Mouse (Mus musculus): ENCODE data around the gene Ide. TPM values are rescaled to one million over a fixed set of nuclear protein-coding genes. Genes with fewer than 3 reads are reported as not detected.
"Not testable (repeated sequence)": the region's sequence is repeated elsewhere in the genome, so short reads cannot be mapped to it uniquely, and the experiment has no call there.

The Ide gene
- polyA plus RNA-seq, 1 experiment, result 4.4 TPM

DNA sequence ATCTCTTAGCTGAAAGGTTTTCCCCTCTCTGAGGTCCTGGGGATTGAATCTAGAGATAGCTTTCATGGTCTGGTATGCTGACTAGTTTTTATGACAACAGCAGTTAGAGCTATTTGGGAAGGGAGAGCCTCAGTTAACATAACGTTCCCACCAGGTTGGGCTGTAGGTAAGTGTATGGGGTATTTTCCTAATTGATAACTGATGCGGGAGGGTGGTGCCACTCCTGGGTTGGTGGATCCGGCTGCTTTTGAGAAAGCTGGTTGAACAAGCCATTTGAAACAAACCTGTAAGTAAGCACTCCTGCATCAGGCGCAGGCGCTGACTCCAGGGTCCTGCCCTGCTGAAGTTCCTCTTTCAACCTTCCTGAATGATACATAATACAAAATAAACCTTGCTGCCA lies 100.3 kb downstream of the Ide start:
- Histone ChIP-seq H3K27me3 (replicated peaks) (peaks cover 44% of the 10 kb centered on the region), H3K4me1 (peaks cover 30% of the 10 kb centered on the region), H3K9me3 (peaks cover 9% of the 10 kb centered on the region), H3K4me3 (replicated peaks) (no peak overlapping the region), H3K36me3 (replicated peaks; ENCODE audit: low read length) (no peaks in the 10 kb centered on the region)
- TF ChIP-seq GATA1 (IDR thresholded peaks at IDR 0.05; ENCODE audit: borderline replicate concordance, low read length) (no peak), FLI1 (IDR thresholded peaks at IDR 0.05; ENCODE audit: low read length) (no peak)

DNA sequence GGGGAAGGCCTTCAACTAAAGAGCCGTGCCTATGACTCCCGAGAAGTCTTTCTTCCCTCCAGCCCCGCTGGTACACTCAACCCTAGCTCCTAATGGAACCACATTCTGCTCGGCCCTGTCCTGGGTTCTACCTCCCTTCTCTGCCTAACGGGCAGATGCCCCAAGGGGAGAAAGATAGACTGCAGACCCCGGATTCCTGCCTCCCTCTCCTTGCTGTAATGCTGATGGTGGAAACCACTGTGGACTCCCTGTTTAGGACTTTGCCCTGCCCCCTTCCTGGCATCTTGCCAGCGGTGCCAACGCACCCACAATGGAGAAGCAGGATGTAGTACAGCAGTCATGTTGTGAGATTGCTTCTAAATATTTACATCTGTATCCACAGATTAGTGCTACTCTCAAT lies 101.8 kb downstream of the Ide start:
- Histone ChIP-seq H3K4me1 (peaks cover 29% of the 10 kb centered on the region), H3K36me3 (replicated peaks; ENCODE audit: low read length) (no peaks in the 10 kb centered on the region), H3K9me3 (peaks cover 9% of the 10 kb centered on the region), H3K4me3 (replicated peaks) (no peak overlapping the region), H3K27me3 (replicated peaks) (peaks cover 47% of the 10 kb centered on the region)
- TF ChIP-seq GATA1 (IDR thresholded peaks at IDR 0.05; ENCODE audit: borderline replicate concordance, low read length) (no peak), FLI1 (IDR thresholded peaks at IDR 0.05; ENCODE audit: low read length) (no peak)

DNA sequence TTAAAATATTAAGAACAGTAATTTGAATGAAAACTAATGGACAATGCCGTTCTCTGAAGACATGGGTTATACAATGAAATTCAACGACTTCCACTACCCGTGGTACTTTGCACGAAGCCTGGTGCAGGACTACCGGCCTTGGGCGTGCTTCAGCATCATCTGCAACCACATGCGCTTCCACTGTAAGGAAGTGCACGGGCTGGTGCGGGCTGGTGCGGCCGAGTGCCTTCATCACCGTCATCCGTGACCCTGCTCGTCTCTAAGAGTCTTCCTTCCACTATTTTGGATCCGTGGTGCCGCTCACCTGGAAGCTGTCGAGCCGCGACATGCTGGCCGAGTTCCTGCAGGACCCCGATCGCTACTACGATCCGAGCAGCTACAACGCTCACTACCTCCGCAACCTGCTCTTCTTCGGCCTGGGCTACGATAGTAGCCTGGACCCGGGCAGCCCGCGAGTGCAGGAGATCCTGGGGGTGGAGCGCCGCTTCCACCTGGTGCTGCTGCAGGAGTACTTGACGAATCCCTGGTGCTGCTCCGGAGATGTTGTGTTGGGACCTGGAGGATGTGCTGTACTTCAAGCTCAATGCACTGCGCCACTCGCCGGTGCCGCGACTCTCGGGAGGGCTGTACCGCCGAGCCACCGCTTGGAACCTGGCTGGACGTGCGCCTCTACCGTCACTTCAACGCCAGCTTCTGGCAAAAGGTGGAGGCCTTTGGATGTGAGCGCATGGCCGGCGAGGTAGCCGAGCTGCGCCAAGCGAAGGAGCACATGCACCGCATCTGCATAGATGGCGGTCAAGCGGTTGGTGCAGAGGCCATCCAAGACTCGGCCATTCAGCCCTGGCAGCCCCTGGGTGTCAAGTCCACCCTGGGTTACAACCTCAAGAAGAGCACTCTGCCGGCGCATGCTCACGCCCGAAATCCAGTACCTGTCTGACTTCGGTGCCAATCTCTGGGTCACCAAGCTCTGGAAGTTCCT lies 103.8 kb downstream of the Ide start:
- peaks cover 46% of the 10 kb centered on the region for H3K27me3 ChIP-seq (replicated peaks)
- peak overlapping the region; percentile 88 for H3K4me3 ChIP-seq (replicated peaks)
- no peak for TF ChIP-seq FLI1 (IDR thresholded peaks at IDR 0.05; ENCODE audit: low read length)
- no peak for TF ChIP-seq GATA1 (IDR thresholded peaks at IDR 0.05; ENCODE audit: borderline replicate concordance, low read length)
- H3K4me1 ChIP-seq, result peaks cover 26% of the 10 kb centered on the region
- H3K36me3 ChIP-seq (replicated peaks; ENCODE audit: low read length), result no peaks in the 10 kb centered on the region
- peaks cover 9% of the 10 kb centered on the region for H3K9me3 ChIP-seq

DNA sequence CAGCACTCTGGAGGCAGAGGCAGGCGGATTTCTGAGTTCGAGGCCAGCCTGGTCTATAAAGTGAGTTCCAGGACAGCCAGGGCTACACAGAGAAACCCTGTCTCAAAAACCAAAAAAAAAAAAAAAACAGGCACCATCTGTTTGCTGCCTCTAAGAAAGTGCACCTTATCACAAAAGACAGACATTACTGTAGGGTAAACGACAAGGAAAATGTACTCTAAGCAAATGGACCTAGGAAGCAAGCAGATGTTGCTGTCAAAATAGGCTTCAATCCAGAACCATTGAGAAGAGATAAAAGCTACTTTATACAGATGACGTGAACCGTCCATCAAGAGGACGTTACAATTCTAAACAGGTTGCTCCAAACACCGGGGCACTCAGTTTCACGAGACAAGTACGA lies 105.1 kb downstream of the Ide start:
- not testable (repeated sequence) for H3K4me3 ChIP-seq (replicated peaks); H3K36me3 ChIP-seq (replicated peaks; ENCODE audit: low read length); H3K9me3 ChIP-seq
- Histone ChIP-seq H3K4me1 (peaks cover 14% of the 10 kb centered on the region), H3K27me3 (replicated peaks) (peaks cover 40% of the 10 kb centered on the region)

DNA sequence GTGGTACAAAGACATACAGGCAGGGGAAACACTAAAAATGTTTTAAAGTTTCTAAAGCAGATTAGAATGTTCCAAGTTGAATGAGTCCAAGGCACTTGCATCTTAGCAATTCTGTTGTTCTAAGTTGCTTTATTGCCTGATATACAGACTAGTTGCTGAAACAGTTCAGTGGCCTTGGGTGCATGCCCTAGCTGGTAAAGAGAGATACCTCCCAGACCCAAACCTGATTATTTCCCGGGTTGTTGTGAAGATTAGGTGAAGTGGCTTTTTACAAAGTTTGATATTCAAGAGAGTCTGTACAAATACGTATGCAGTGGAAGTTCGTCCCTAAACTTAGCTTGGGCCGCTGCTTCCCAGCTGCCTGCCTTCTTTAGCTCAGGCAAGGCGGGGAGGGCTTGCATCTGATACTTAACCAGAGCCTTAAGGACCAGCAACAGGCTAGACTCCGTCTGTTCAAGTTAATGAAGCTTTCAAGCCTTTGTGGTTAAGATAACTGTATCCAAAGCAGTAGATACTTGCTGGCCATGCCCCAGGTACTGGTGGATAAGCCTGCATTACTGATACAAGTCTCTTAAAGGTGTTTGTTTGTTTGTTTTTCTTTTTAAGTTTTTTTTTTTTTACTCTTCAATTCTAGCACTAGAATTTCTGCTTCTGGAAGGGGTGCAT lies 112.3 kb downstream of the Ide start:
- Histone ChIP-seq H3K4me3 (replicated peaks) (no peak overlapping the region), H3K36me3 (replicated peaks; ENCODE audit: low read length) (peaks cover 34% of the 10 kb centered on the region), H3K4me1 (no peaks in the 10 kb centered on the region), H3K9me3 (no peaks in the 10 kb centered on the region), H3K27me3 (replicated peaks) (peaks cover 4% of the 10 kb centered on the region)
- TF ChIP-seq GATA1 (IDR thresholded peaks at IDR 0.05; ENCODE audit: borderline replicate concordance, low read length) (no peak), FLI1 (IDR thresholded peaks at IDR 0.05; ENCODE audit: low read length) (no peak)

Other genes starting within 250 kb of the Ide start
- gene March5, start 130.3 kb downstream of the Ide start, polyA plus RNA-seq (2012; ENCODE audit: insufficient read depth, low replicate concordance), result 28.9 and 37.4 TPM in 2 replicates
- gene Cpeb3, start 129.3 kb downstream of the Ide start, polyA plus RNA-seq (2012; ENCODE audit: insufficient read depth, low replicate concordance), result 0.21 TPM in 1 of 2 replicates, not detected in the other
- gene Kif11, start 38.6 kb upstream of the Ide start, polyA plus RNA-seq (2012; ENCODE audit: insufficient read depth, low replicate concordance), result 1.2 and 1.7 TPM in 2 replicates
- gene Hhex, start 97.0 kb upstream of the Ide start, polyA plus RNA-seq (2012; ENCODE audit: insufficient read depth, low replicate concordance), result 42.5 and 99.2 TPM in 2 replicates
- 6.6 and 14.1 TPM in 2 replicates for gene Exoc6, start 212.6 kb upstream of the Ide start, polyA plus RNA-seq (2012; ENCODE audit: insufficient read depth, low replicate concordance)